1 mouse cellular context compared by ENCODE assay signal in the genomic region with DNA sequence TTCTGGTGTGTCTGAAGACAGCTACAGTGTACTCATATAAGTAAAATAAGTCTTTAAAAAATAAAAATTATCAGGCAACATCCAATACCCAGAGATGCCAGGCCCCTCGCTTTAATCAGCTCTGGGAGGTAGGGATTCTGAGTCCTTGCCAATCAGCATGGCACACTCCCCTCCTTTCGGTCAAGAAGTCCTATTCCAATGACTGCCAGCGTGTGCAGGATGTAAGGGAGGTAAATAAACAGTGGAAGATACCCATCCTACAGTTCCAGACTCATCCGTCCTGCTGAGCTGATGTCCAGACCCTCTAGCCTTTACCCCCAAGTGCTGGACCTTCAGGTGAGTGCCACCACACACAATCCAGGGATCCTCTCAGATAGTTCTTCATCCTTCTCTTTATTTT.
TF ChIP-seq lines count a peak whose summit lies in the region.

No protein-coding gene starts in this region.

TF ChIP-seq in MEL, 35 proteins besides CTCF, POLR2A, EP300 and RAD21:
- TF ChIP-seq USF1 (IDR thresholded peaks at IDR 0.05; ENCODE audit: low read depth, low read length): no peak
- 0 out of 2 replicates have a peak, but pooled peaks have one; percentile 53 for TF ChIP-seq CHD1 (IDR thresholded peaks at IDR 0.05; ENCODE audit: low read depth, low read length)
- TF ChIP-seq NRF1 (IDR thresholded peaks at IDR 0.05; ENCODE audit: insufficient read depth, low read depth, low read length, poor library complexity, severe bottlenecking): no peak
- TF ChIP-seq SMC3 (IDR thresholded peaks at IDR 0.05; ENCODE audit: low read depth, low read length): no peak
- TF ChIP-seq NELFE (IDR thresholded peaks at IDR 0.05; ENCODE audit: low read depth, low read length): no peak
- no peak for TF ChIP-seq POLR2AphosphoS2 (IDR thresholded peaks at IDR 0.05; ENCODE audit: low read length)
- TF ChIP-seq ELF1 (IDR thresholded peaks at IDR 0.05; ENCODE audit: low read depth, low read length): no peak
- no peak for TF ChIP-seq CHD2 (IDR thresholded peaks at IDR 0.05; ENCODE audit: low read length)
